Mouse (Mus musculus): ENCODE data around the gene Txnrd1.

GRCm38 (mm10) chr10:82823108-82823778, 10.5 kb upstream of the Txnrd1 start:
- TF ChIP-seq CTCF (IDR thresholded peaks at IDR 0.05; ENCODE audit: borderline replicate concordance, insufficient read depth, low read depth, low read length): no peak
- no peak for TF ChIP-seq POLR2A (IDR thresholded peaks at IDR 0.05; ENCODE audit: borderline replicate concordance, insufficient read depth, low read length)

All from cerebellum, adult 2 months (tissue).